Mouse (Mus musculus): ENCODE measurements at regions not wholly inside any gene's neighbourhood (a gene's known extent, or its start where the extent isn't known, plus 50 kb on each side); places are given as distances from the start of the nearest gene placed in this dataset.
A peak's percentile ranks its signal among the peaks of the same experiment; 100 is the strongest.

DNA sequence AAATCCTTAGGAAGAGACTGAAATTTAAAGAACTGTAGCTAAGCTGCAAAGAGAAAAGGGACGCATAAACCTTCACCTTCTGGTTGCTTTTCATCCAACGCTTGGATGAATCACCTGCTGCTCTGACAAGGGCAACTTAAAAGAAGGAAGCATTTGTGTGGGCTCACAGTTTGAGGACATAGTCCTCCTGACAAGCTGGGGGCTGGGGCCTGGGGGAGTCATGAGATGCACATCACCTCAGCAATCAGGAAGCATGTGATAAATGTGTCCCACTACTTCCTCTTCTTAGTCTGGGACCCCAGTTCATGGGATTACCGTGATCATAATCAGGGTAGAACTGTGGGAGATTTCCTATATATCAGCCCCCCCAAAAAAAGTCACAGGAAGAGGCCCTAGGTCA is 107.8 kb upstream of the F13a1 start:
- no peaks in the 10 kb centered on the region for H3K9me3 ChIP-seq (ENCODE audit: control insufficient read depth, low read length)
- H3K4me3 ChIP-seq (ENCODE audit: low read depth, low read length): no peak overlapping the region
- H3K4me2 ChIP-seq (ENCODE audit: low read depth): no peak overlapping the region
- WGBS: 88% methylated on average over 3 of the region's 3 CpGs
- H3K27me3 ChIP-seq (ENCODE audit: control insufficient read depth, insufficient read depth, low read length): no peaks in the 10 kb centered on the region
- no peak for ATAC-seq (ENCODE audit: insufficient read depth, low FRiP score, low TSS enrichment)
- no peaks in the 10 kb centered on the region for H3K36me3 ChIP-seq (ENCODE audit: control insufficient read depth, insufficient read depth, low read length)
- no peak overlapping the region for H3K9ac ChIP-seq (ENCODE audit: low read length)
- no peak overlapping the region for H3K27ac ChIP-seq (ENCODE audit: low read depth, low read length)
- no peaks in the 10 kb centered on the region for H3K4me1 ChIP-seq (ENCODE audit: control insufficient read depth, insufficient read depth, low read length)
- DNase-seq (ENCODE audit: low spot score): no peak

- WGBS: 77% methylated on average over 4 of the region's 4 CpGs
- H3K4me3 ChIP-seq (ENCODE audit: low read depth, low read length): no peak overlapping the region
- H3K4me2 ChIP-seq (ENCODE audit: low read depth): no peak overlapping the region
- DNase-seq (ENCODE audit: low spot score) (no peak), ATAC-seq (ENCODE audit: insufficient read depth, low FRiP score, low TSS enrichment) (no peak)
- no peaks in the 10 kb centered on the region for H3K9me3 ChIP-seq (ENCODE audit: control insufficient read depth, low read length)
- no peak overlapping the region for H3K27ac ChIP-seq (ENCODE audit: low read depth, low read length)
- H3K27me3 ChIP-seq (ENCODE audit: control insufficient read depth, insufficient read depth, low read length): no peaks in the 10 kb centered on the region
- H3K9ac ChIP-seq (ENCODE audit: low read length): no peak overlapping the region
- no peaks in the 10 kb centered on the region for H3K4me1 ChIP-seq (ENCODE audit: control insufficient read depth, insufficient read depth, low read length)
- H3K36me3 ChIP-seq (ENCODE audit: control insufficient read depth, insufficient read depth, low read length): no peaks in the 10 kb centered on the region
These were observed 101.9 kb upstream of the F13a1 start for GRCm38 (mm10) chr13:37151835-37152516.

- no peaks in the 10 kb centered on the region for H3K9me3 ChIP-seq (ENCODE audit: control insufficient read depth, low read length)
- no peak overlapping the region for H3K4me2 ChIP-seq (ENCODE audit: low read depth)
These were observed 99.9 kb upstream of the F13a1 start for GRCm38 (mm10) chr13:37149961-37150360.

DNA sequence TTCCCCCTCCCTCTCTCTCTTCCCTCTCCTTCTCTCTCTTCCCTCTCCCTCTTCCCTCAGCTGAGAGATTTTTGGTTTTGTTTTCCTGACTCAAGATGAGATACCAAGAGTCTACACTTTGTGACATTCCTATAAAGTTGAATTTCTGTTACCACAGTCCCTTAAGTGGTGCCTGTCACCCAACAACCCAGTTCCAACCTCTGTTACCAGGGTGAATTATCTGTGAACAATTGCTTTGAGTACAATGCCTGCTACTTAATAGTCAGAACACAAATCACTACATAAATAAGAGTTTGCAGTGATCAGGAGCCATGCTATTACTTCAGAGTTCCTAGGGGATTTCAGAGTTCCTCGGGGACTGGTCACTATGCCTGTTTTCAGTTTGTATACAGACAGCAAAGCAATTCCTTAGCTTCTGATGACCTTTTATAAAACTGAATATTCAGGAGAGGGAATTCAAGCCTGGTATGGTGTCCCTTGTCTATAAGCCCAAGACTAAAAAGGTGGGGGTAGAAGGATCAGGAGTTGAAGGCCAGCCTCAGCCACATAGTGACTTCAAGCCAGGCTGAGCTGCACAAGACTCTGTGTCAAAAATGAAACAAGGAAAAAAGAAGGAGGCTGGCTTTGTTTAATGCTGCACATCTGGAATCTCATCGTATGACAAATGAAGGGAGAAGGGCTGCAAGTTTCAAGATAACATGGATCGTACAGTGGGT is 99.2 kb upstream of the F13a1 start:
- ATAC-seq (ENCODE audit: insufficient read depth, low FRiP score, low TSS enrichment) (peak; percentile 48; the same call in 1 of the 2 replicates), DNase-seq (ENCODE audit: low spot score) (no peak)
- Histone ChIP-seq H3K4me3 (ENCODE audit: low read depth, low read length) (no peak overlapping the region), H3K4me1 (ENCODE audit: control insufficient read depth, insufficient read depth, low read length) (no peaks in the 10 kb centered on the region), H3K9ac (ENCODE audit: low read length) (no peak overlapping the region), H3K27ac (ENCODE audit: low read depth, low read length) (no peak overlapping the region), H3K4me2 (ENCODE audit: low read depth) (no peak overlapping the region), H3K36me3 (ENCODE audit: control insufficient read depth, insufficient read depth, low read length) (no peaks in the 10 kb centered on the region), H3K27me3 (ENCODE audit: control insufficient read depth, insufficient read depth, low read length) (no peaks in the 10 kb centered on the region), H3K9me3 (ENCODE audit: control insufficient read depth, low read length) (no peaks in the 10 kb centered on the region)
- WGBS: 69% methylated on average over 3 of the region's 3 CpGs

More at GRCm38 (mm10) chr13:37149961-37150360, 99.9 kb upstream of the F13a1 start:
- Histone ChIP-seq H3K36me3 (ENCODE audit: control insufficient read depth, insufficient read depth, low read length) (no peaks in the 10 kb centered on the region), H3K4me3 (ENCODE audit: low read depth, low read length) (no peak overlapping the region), H3K27ac (ENCODE audit: low read depth, low read length) (no peak overlapping the region), H3K27me3 (ENCODE audit: control insufficient read depth, insufficient read depth, low read length) (no peaks in the 10 kb centered on the region), H3K4me1 (ENCODE audit: control insufficient read depth, insufficient read depth, low read length) (no peaks in the 10 kb centered on the region), H3K9ac (ENCODE audit: low read length) (no peak overlapping the region)
- 87% methylated on average over 1 of the region's 1 CpGs for WGBS
- DNase-seq (ENCODE audit: low spot score): no peak
- no peak for ATAC-seq (ENCODE audit: insufficient read depth, low FRiP score, low TSS enrichment)

- ATAC-seq (ENCODE audit: insufficient read depth, low FRiP score, low TSS enrichment): no peak
- 80% methylated on average over 1 of the region's 1 CpGs for WGBS
- Histone ChIP-seq H3K27me3 (ENCODE audit: control insufficient read depth, insufficient read depth, low read length) (no peaks in the 10 kb centered on the region), H3K4me3 (ENCODE audit: low read depth, low read length) (no peak overlapping the region), H3K9ac (ENCODE audit: low read length) (no peak overlapping the region), H3K9me3 (ENCODE audit: control insufficient read depth, low read length) (no peaks in the 10 kb centered on the region), H3K4me2 (ENCODE audit: low read depth) (no peak overlapping the region), H3K27ac (ENCODE audit: low read depth, low read length) (no peak overlapping the region), H3K4me1 (ENCODE audit: control insufficient read depth, insufficient read depth, low read length) (no peaks in the 10 kb centered on the region), H3K36me3 (ENCODE audit: control insufficient read depth, insufficient read depth, low read length) (no peaks in the 10 kb centered on the region)
- DNase-seq (ENCODE audit: low spot score): no peak
These were observed 98.6 kb upstream of the F13a1 start for GRCm38 (mm10) chr13:37148627-37149026.

GRCm38 (mm10) chr13:37147790-37148189 is 97.7 kb upstream of the F13a1 start:
- Histone ChIP-seq H3K4me2 (ENCODE audit: low read depth) (no peak overlapping the region), H3K36me3 (ENCODE audit: control insufficient read depth, insufficient read depth, low read length) (no peaks in the 10 kb centered on the region), H3K4me1 (ENCODE audit: control insufficient read depth, insufficient read depth, low read length) (no peaks in the 10 kb centered on the region), H3K9ac (ENCODE audit: low read length) (no peak overlapping the region), H3K27me3 (ENCODE audit: control insufficient read depth, insufficient read depth, low read length) (no peaks in the 10 kb centered on the region), H3K27ac (ENCODE audit: low read depth, low read length) (no peak overlapping the region), H3K9me3 (ENCODE audit: control insufficient read depth, low read length) (no peaks in the 10 kb centered on the region), H3K4me3 (ENCODE audit: low read depth, low read length) (no peak overlapping the region)
- 88% methylated on average over 8 of the region's 8 CpGs for WGBS
- DNase-seq (ENCODE audit: low spot score) (no peak), ATAC-seq (ENCODE audit: insufficient read depth, low FRiP score, low TSS enrichment) (no peak)

DNA sequence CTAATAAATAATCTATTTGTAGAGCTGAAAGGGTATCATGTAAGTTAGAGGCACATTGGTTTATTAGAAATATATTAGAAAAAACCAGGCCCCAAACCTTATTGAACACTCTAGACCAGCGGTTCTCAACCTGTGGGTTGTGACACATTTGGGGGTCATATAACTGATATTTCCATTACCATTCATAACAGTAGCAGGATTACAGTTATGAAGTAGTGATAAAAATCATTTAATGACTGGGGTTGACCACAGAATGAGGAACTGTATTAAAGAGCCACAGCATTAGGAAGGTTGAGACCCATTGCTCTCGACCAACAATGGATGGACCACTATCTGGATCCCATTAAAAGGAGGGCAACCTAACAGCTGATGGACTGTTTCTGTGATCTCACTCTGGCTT is 92.8 kb upstream of the F13a1 start:
- H3K27ac ChIP-seq (ENCODE audit: low read depth, low read length): no peak overlapping the region
- H3K4me1 ChIP-seq (ENCODE audit: control insufficient read depth, insufficient read depth, low read length): no peaks in the 10 kb centered on the region
- H3K36me3 ChIP-seq (ENCODE audit: control insufficient read depth, insufficient read depth, low read length): no peaks in the 10 kb centered on the region
- H3K27me3 ChIP-seq (ENCODE audit: control insufficient read depth, insufficient read depth, low read length): no peaks in the 10 kb centered on the region
- DNase-seq (ENCODE audit: low spot score) (no peak), ATAC-seq (ENCODE audit: insufficient read depth, low FRiP score, low TSS enrichment) (no peak)
- H3K9me3 ChIP-seq (ENCODE audit: control insufficient read depth, low read length): no peaks in the 10 kb centered on the region
- H3K4me3 ChIP-seq (ENCODE audit: low read depth, low read length): no peak overlapping the region
- no peak overlapping the region for H3K4me2 ChIP-seq (ENCODE audit: low read depth)
- no peak overlapping the region for H3K9ac ChIP-seq (ENCODE audit: low read length)
- WGBS: 93% methylated on average over 2 of the region's 2 CpGs

DNA sequence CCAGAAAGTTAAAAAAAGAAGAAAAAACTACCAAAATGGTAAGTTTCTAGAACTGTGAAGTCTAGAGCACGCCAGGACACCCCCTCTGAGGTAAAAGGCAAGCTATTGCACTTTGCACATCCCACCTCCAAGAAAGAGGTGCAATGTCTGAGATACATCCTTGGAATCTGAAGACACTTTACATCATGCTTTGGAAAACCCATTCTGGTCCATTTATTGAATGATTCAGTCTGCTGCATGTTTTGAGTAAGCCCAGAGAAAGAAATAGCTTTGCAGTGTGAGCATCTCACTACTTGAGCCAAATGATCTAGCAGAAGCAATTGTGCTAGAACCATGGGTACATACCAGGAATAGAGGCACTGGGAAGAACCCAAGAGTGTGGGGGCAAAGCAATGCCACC is 85.1 kb upstream of the F13a1 start:
- Histone ChIP-seq H3K27ac (ENCODE audit: low read depth, low read length) (no peak overlapping the region), H3K36me3 (ENCODE audit: control insufficient read depth, insufficient read depth, low read length) (no peaks in the 10 kb centered on the region), H3K27me3 (ENCODE audit: control insufficient read depth, insufficient read depth, low read length) (no peaks in the 10 kb centered on the region), H3K9me3 (ENCODE audit: control insufficient read depth, low read length) (no peaks in the 10 kb centered on the region), H3K9ac (ENCODE audit: low read length) (no peak overlapping the region), H3K4me2 (ENCODE audit: low read depth) (no peak overlapping the region), H3K4me3 (ENCODE audit: low read depth, low read length) (no peak overlapping the region), H3K4me1 (ENCODE audit: control insufficient read depth, insufficient read depth, low read length) (no peaks in the 10 kb centered on the region)
- no peak for DNase-seq (ENCODE audit: low spot score)
- no peak for ATAC-seq (ENCODE audit: insufficient read depth, low FRiP score, low TSS enrichment)
- WGBS: 78% methylated on average over 1 of the region's 1 CpGs

DNA sequence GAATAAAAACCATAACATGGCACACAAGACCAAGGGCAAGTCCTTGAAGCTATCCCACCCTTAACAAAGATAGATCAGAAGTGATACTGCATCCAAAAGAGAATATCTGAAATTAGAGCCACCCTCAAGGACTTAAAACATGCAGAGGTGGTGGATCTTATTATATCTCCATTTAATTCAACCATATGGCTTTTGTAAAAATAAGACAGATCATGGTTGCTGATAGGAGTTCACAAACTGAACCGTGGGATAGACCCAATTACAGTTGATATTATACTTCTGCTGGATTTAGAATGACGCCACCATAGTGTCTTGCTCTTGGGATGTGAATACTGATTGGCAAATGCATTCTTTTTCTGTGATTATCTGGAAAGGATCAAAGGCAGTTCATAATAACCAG is 84.5 kb upstream of the F13a1 start:
- Histone ChIP-seq H3K27me3 (ENCODE audit: control insufficient read depth, insufficient read depth, low read length) (no peaks in the 10 kb centered on the region), H3K9ac (ENCODE audit: low read length) (no peak overlapping the region), H3K4me3 (ENCODE audit: low read depth, low read length) (no peak overlapping the region), H3K4me2 (ENCODE audit: low read depth) (no peak overlapping the region), H3K4me1 (ENCODE audit: control insufficient read depth, insufficient read depth, low read length) (no peaks in the 10 kb centered on the region), H3K27ac (ENCODE audit: low read depth, low read length) (no peak overlapping the region), H3K36me3 (ENCODE audit: control insufficient read depth, insufficient read depth, low read length) (no peaks in the 10 kb centered on the region), H3K9me3 (ENCODE audit: control insufficient read depth, low read length) (no peaks in the 10 kb centered on the region)
- ATAC-seq (ENCODE audit: insufficient read depth, low FRiP score, low TSS enrichment) (no peak), DNase-seq (ENCODE audit: low spot score) (no peak)
- 88% methylated on average over 2 of the region's 2 CpGs for WGBS
